Mouse (Mus musculus): ENCODE data around the gene E2f3. TPM values are rescaled to one million over a fixed set of nuclear protein-coding genes. Genes with fewer than 3 reads are reported as not detected.
A peak's percentile ranks its signal among the peaks of the same experiment; 100 is the strongest.

The E2f3 gene
- polyA plus RNA-seq, 1 experiment from 2014 or later, result 8.4 TPM

DNA sequence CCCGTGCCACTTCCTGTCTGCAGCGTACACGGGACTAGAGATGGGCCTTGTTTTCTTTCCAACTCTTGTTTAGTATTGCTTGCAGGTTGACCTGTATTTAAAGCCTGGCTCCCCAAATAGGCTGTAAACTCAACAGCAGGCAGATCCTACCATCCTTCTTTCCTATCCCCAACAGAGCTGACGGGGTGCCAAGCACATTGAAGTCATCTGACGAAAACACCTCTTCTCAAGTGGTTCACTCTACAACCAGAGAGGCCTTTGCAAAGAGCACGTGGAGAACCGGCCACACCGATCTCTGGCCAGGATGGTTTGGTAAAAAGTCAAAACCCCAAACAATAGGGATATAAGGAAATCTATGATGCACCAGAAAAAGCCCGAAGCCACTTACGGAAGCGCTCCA lies 8.5 kb downstream of the E2f3 start:
- H3K4me1 ChIP-seq (ENCODE audit: control insufficient read depth in 2 of 2, insufficient read depth in 2 of 2, low read length in 2 of 2), result peaks cover 14 to 54% of the 10 kb centered on the region in 2 experiments
- ATAC-seq (ENCODE audit: insufficient number of reproducible peaks, insufficient read depth, low FRiP score, low read depth), result no peak

DNA sequence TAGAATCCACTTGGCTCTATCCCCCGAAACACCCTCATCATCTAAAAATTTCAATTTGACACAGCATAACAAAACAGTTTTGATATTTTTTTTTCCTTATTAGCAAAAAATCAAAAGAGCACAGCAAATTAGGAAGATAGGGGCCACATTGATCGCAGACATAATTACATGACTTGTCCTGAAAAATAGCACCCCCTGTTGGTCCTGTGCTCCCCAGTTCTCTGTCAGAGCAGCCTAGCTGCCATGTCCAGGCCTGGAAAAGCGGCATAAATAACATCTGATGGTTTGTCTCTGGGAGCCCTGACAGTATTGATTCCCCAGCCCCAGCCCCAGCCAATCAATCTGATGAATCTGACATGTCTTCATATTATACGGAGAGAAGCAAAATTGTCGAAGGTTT lies 11.8 kb downstream of the E2f3 start:
- Histone ChIP-seq H3K9ac (ENCODE audit: low read length) (no peak overlapping the region), H3K4me2 (ENCODE audit: low read length) (no peak overlapping the region), H3K27ac (replicated peaks in 1 of 2; ENCODE audit: control insufficient read depth in 1 of 2, insufficient read depth in 1 of 2, low read depth in 2 of 2, low read length in 2 of 2) (no peak overlapping the region), H3K4me1 (ENCODE audit: control insufficient read depth in 2 of 2, insufficient read depth in 2 of 2, low read length in 2 of 2) (peaks cover 10 to 42% of the 10 kb centered on the region in 2 experiments), H3K27me3 (ENCODE audit: control insufficient read depth, insufficient read depth, low read length) (no peaks in the 10 kb centered on the region), H3K36me3 (ENCODE audit: control insufficient read depth, insufficient read depth, low read length) (peaks cover 11% of the 10 kb centered on the region; the same call in 1 of the 2 replicates), H3K4me3 (ENCODE audit: control insufficient read depth in 1 of 2, insufficient read depth in 1 of 2, low read depth in 1 of 2, low read length in 2 of 2) (no peak overlapping the region), H3K9me3 (ENCODE audit: control insufficient read depth, low read length) (no peaks in the 10 kb centered on the region)
- no peak for ATAC-seq (ENCODE audit: insufficient number of reproducible peaks, insufficient read depth, low FRiP score, low read depth)
- 92% methylated on average over 5 of the region's 5 CpGs for WGBS

More for the DNA sequence above, 8.5 kb downstream of the E2f3 start:
- Histone ChIP-seq H3K9me3 (ENCODE audit: control insufficient read depth, low read length) (no peaks in the 10 kb centered on the region), H3K9ac (ENCODE audit: low read length) (no peak overlapping the region), H3K36me3 (ENCODE audit: control insufficient read depth, insufficient read depth, low read length) (peaks cover 22% of the 10 kb centered on the region; the same call in 1 of the 2 replicates), H3K4me3 (ENCODE audit: control insufficient read depth in 1 of 2, insufficient read depth in 1 of 2, low read depth in 1 of 2, low read length in 2 of 2) (no peak overlapping the region), H3K4me2 (ENCODE audit: low read length) (no peak overlapping the region), H3K27me3 (ENCODE audit: control insufficient read depth, insufficient read depth, low read length) (no peaks in the 10 kb centered on the region), H3K27ac (replicated peaks in 1 of 2; ENCODE audit: control insufficient read depth in 1 of 2, insufficient read depth in 1 of 2, low read depth in 2 of 2, low read length in 2 of 2) (no peak overlapping the region)
- 62% methylated on average over 11 of the region's 11 CpGs for WGBS

DNA sequence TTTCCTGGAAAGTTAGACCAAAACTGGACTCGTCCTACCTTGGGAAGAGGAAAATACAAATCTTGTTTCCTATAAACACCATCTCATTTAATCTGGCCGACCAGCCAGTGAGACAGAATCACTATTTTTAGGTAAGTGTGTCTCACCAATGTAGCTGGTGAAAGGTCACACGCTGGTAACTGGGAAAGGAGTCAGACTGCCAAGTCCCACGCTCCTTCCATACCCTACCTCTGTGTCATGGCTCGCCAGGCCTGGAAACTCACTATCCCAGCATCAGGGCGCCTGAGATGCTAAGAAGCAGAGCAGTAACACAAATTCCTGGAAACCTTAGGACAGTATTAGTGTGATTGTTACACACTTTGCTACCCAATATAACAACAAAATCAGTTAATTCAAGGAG lies 12.3 kb downstream of the E2f3 start:
- Histone ChIP-seq H3K4me1 (ENCODE audit: control insufficient read depth in 2 of 2, insufficient read depth in 2 of 2, low read length in 2 of 2) (peaks cover 6 to 42% of the 10 kb centered on the region in 2 experiments), H3K9me3 (ENCODE audit: control insufficient read depth, low read length) (no peaks in the 10 kb centered on the region), H3K4me2 (ENCODE audit: low read length) (no peak overlapping the region), H3K9ac (ENCODE audit: low read length) (no peak overlapping the region), H3K27ac (replicated peaks in 1 of 2; ENCODE audit: control insufficient read depth in 1 of 2, insufficient read depth in 1 of 2, low read depth in 2 of 2, low read length in 2 of 2) (no peak overlapping the region), H3K27me3 (ENCODE audit: control insufficient read depth, insufficient read depth, low read length) (no peaks in the 10 kb centered on the region), H3K36me3 (ENCODE audit: control insufficient read depth, insufficient read depth, low read length) (peaks cover 12% of the 10 kb centered on the region; the same call in 1 of the 2 replicates), H3K4me3 (ENCODE audit: control insufficient read depth in 1 of 2, insufficient read depth in 1 of 2, low read depth in 1 of 2, low read length in 2 of 2) (no peak overlapping the region)
- no peak for ATAC-seq (ENCODE audit: insufficient number of reproducible peaks, insufficient read depth, low FRiP score, low read depth)
- 51% methylated on average over 6 of the region's 6 CpGs for WGBS

DNA sequence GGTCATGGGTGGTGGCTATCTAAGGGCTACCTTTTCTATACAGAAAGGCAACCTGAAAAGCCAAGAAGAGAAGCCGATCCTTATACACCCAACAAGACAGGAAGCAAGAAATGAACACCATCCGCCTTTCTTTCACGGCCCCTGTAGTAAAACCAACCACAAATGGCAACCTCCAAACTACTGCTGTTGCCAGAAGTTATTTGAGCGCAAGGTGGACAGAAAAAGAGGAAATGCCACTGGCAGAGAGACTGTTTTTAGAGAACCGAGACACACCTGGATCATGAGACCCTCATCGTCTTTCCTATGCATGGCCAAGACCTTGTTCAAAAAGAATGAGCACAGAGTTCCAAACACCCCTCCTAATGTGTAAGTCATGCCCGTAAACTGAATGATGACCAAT lies 15.5 kb downstream of the E2f3 start:
- ATAC-seq (ENCODE audit: insufficient number of reproducible peaks, insufficient read depth, low FRiP score, low read depth), result no peak

DNA sequence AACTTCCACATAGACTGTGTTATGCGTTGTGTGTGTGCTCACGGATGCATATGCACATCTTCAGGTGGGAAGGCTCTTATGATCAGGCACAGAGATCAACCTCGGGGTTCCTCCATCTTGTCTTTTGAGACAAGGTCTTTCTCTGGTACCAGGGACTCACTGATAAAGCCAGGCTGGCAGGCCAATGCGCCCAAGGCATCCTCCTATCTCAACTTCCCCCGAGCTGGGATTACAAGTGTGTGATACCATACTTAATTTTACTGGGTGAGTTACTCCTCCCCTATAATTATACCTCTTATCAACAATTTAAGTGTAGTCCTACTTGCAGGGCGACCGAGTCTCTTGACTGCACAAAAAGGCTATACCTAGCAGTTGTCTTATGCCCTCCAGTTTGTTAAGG lies 17.2 kb downstream of the E2f3 start:
- ATAC-seq (ENCODE audit: insufficient number of reproducible peaks, insufficient read depth, low FRiP score, low read depth), result no peak
- Histone ChIP-seq H3K36me3 (ENCODE audit: control insufficient read depth, insufficient read depth, low read length) (peaks cover 7% of the 10 kb centered on the region; the same call in 1 of the 2 replicates), H3K27me3 (ENCODE audit: control insufficient read depth, insufficient read depth, low read length) (no peaks in the 10 kb centered on the region), H3K9ac (ENCODE audit: low read length) (no peak overlapping the region), H3K4me2 (ENCODE audit: low read length) (no peak overlapping the region), H3K4me1 (ENCODE audit: control insufficient read depth in 2 of 2, insufficient read depth in 2 of 2, low read length in 2 of 2) (peaks cover 3 to 28% of the 10 kb centered on the region in 2 experiments; a peak in 3 of 4 replicates), H3K27ac (replicated peaks in 1 of 2; ENCODE audit: control insufficient read depth in 1 of 2, insufficient read depth in 1 of 2, low read depth in 2 of 2, low read length in 2 of 2) (0 out of 4 replicates have a peak overlapping the region, but pooled peaks of 1 of the 2 experiments have one; percentile 4), H3K4me3 (ENCODE audit: control insufficient read depth in 1 of 2, insufficient read depth in 1 of 2, low read depth in 1 of 2, low read length in 2 of 2) (no peak overlapping the region), H3K9me3 (ENCODE audit: control insufficient read depth, low read length) (no peaks in the 10 kb centered on the region)
- WGBS, result 57% methylated on average over 7 of the region's 7 CpGs

More for the DNA sequence above, 15.5 kb downstream of the E2f3 start:
- H3K9me3 ChIP-seq (ENCODE audit: control insufficient read depth, low read length), result no peaks in the 10 kb centered on the region
- no peaks in the 10 kb centered on the region for H3K27me3 ChIP-seq (ENCODE audit: control insufficient read depth, insufficient read depth, low read length)
- H3K9ac ChIP-seq (ENCODE audit: low read length), result no peak overlapping the region
- peaks cover 3 to 36% of the 10 kb centered on the region in 2 experiments; a peak in 3 of 4 replicates for H3K4me1 ChIP-seq (ENCODE audit: control insufficient read depth in 2 of 2, insufficient read depth in 2 of 2, low read length in 2 of 2)
- H3K27ac ChIP-seq (replicated peaks in 1 of 2; ENCODE audit: control insufficient read depth in 1 of 2, insufficient read depth in 1 of 2, low read depth in 2 of 2, low read length in 2 of 2), result no peak overlapping the region
- 93% methylated on average over 7 of the region's 7 CpGs for WGBS
- no peak overlapping the region for H3K4me2 ChIP-seq (ENCODE audit: low read length)
- 0 out of 2 replicates have a peak, but pooled peaks cover 5% of the 10 kb centered on the region for H3K36me3 ChIP-seq (ENCODE audit: control insufficient read depth, insufficient read depth, low read length)
- H3K4me3 ChIP-seq (ENCODE audit: control insufficient read depth in 1 of 2, insufficient read depth in 1 of 2, low read depth in 1 of 2, low read length in 2 of 2), result no peak overlapping the region

DNA sequence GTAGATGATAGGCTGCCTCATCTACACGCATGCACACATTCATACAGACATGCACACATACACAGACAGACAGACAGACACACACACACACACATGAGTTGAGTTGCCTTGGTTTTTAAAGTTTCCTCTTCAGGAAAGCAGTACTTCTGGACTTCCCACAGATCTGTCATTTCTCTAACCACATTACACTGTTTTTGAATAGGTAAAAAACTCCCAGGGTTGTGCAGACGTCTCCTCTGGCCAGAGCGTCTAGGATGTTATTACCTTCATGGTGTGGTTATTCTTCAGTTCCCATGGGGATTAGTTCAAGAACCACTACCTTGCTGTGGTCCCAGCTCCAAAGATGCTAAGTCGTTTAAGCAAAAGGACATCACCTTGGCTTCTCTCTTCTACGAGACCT lies 18.5 kb downstream of the E2f3 start:
- Histone ChIP-seq H3K9me3 (ENCODE audit: control insufficient read depth, low read length) (no peaks in the 10 kb centered on the region), H3K9ac (ENCODE audit: low read length) (no peak overlapping the region), H3K27me3 (ENCODE audit: control insufficient read depth, insufficient read depth, low read length) (no peaks in the 10 kb centered on the region), H3K27ac (replicated peaks in 1 of 2; ENCODE audit: control insufficient read depth in 1 of 2, insufficient read depth in 1 of 2, low read depth in 2 of 2, low read length in 2 of 2) (no peak overlapping the region), H3K4me2 (ENCODE audit: low read length) (no peak overlapping the region), H3K4me1 (ENCODE audit: control insufficient read depth in 2 of 2, insufficient read depth in 2 of 2, low read length in 2 of 2) (peaks cover 3 to 26% of the 10 kb centered on the region in 2 experiments; a peak in 3 of 4 replicates), H3K36me3 (ENCODE audit: control insufficient read depth, insufficient read depth, low read length) (peaks cover 14% of the 10 kb centered on the region; the same call in 1 of the 2 replicates), H3K4me3 (ENCODE audit: control insufficient read depth in 1 of 2, insufficient read depth in 1 of 2, low read depth in 1 of 2, low read length in 2 of 2) (no peak overlapping the region)
- 76% methylated on average over 5 of the region's 5 CpGs for WGBS
- no peak for ATAC-seq (ENCODE audit: insufficient number of reproducible peaks, insufficient read depth, low FRiP score, low read depth)

DNA sequence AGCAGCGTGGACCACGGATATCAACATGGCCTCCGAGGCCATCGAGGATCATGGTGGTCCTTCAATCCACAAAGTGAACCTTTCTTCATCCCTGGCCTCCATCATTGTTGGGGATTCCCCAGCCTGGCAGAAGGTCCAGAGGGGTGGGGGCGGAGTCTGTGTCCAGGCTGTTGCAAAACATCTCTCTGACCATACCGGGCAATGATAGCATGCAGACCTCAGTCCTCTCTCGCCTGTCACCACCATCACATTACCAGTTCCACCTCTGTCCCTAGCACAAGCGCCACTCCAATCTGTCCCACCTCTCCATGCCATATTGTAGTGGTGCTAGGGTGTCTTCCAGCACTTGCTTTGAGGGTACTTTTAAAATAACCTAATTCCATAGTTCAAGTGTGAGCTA lies 18.9 kb downstream of the E2f3 start:
- Histone ChIP-seq H3K4me1 (ENCODE audit: control insufficient read depth in 2 of 2, insufficient read depth in 2 of 2, low read length in 2 of 2) (peaks cover 3 to 26% of the 10 kb centered on the region in 2 experiments; a peak in 3 of 4 replicates), H3K9me3 (ENCODE audit: control insufficient read depth, low read length) (no peaks in the 10 kb centered on the region), H3K9ac (ENCODE audit: low read length) (no peak overlapping the region), H3K4me3 (ENCODE audit: control insufficient read depth in 1 of 2, insufficient read depth in 1 of 2, low read depth in 1 of 2, low read length in 2 of 2) (no peak overlapping the region), H3K36me3 (ENCODE audit: control insufficient read depth, insufficient read depth, low read length) (peaks cover 18% of the 10 kb centered on the region; the same call in 1 of the 2 replicates), H3K27ac (replicated peaks in 1 of 2; ENCODE audit: control insufficient read depth in 1 of 2, insufficient read depth in 1 of 2, low read depth in 2 of 2, low read length in 2 of 2) (no peak overlapping the region), H3K27me3 (ENCODE audit: control insufficient read depth, insufficient read depth, low read length) (no peaks in the 10 kb centered on the region), H3K4me2 (ENCODE audit: low read length) (no peak overlapping the region)
- ATAC-seq (ENCODE audit: insufficient number of reproducible peaks, insufficient read depth, low FRiP score, low read depth), result peak; percentile 47; the same call in 1 of the 2 replicates
- 67% methylated on average over 8 of the region's 8 CpGs for WGBS

DNA sequence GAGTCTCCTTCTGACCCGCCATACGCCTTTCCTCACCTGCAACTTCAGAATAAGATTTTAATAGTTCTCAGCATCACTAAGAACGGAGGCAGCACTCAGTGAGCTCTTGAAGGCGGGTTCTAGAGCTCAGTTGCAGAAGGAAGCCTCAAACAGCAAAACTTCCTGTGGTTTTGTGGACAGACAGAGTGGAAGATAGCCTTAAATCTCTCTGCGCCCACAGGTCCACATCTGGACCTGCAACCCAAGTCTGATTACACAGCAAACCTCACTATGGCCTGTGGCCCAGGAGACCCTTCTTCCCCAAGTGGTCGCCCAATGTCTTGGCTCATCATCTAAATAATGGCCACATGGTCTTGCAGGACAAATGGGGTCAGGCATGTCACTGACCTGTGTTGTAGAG lies 21.8 kb downstream of the E2f3 start:
- Histone ChIP-seq H3K27me3 (ENCODE audit: control insufficient read depth, insufficient read depth, low read length) (no peaks in the 10 kb centered on the region), H3K4me1 (ENCODE audit: control insufficient read depth in 2 of 2, insufficient read depth in 2 of 2, low read length in 2 of 2) (peaks cover 3 to 18% of the 10 kb centered on the region in 2 experiments; a peak in 3 of 4 replicates), H3K4me2 (ENCODE audit: low read length) (no peak overlapping the region), H3K9ac (ENCODE audit: low read length) (no peak overlapping the region), H3K4me3 (ENCODE audit: control insufficient read depth in 1 of 2, insufficient read depth in 1 of 2, low read depth in 1 of 2, low read length in 2 of 2) (no peak overlapping the region), H3K27ac (replicated peaks in 1 of 2; ENCODE audit: control insufficient read depth in 1 of 2, insufficient read depth in 1 of 2, low read depth in 2 of 2, low read length in 2 of 2) (no peak overlapping the region), H3K9me3 (ENCODE audit: control insufficient read depth, low read length) (no peaks in the 10 kb centered on the region), H3K36me3 (ENCODE audit: control insufficient read depth, insufficient read depth, low read length) (peaks cover 23% of the 10 kb centered on the region; the same call in 1 of the 2 replicates)
- 92% methylated on average over 6 of the region's 6 CpGs for WGBS
- ATAC-seq (ENCODE audit: insufficient number of reproducible peaks, insufficient read depth, low FRiP score, low read depth), result no peak

All from heart, embryonic 14.5 days (tissue).